Mouse (Mus musculus) left cerebral cortex, postnatal 36 days (tissue): ENCODE results near the gene Msrb2. TPM values are rescaled to one million over a fixed set of nuclear protein-coding genes. Genes with fewer than 3 reads are reported as not detected.

ENCODE experiments used
- DNase-seq, 2 experiments: peaks; one replicate each; pipeline ENCODE4 v3.0.0; 2021 to 2022; ENCODE audit warnings: low spot score in 2 of 2, mixed read lengths in 1 of 2
- intact Hi-C: fragments of 180-260 bp; cut with DNase I; formaldehyde crosslinking; loops from one replicate; pipeline ENCODE4 v1.15.1; 2025
- total RNA-seq, 2 experiments: library from RNA; stranded (reverse); gene quantifications; 2 replicates each; pipeline ENCODE4 v1.2.3; 2021

Gene Msrb2
- total RNA-seq, 2 experiments from 2014 or later = 16.2 to 24.3 TPM

DNA sequence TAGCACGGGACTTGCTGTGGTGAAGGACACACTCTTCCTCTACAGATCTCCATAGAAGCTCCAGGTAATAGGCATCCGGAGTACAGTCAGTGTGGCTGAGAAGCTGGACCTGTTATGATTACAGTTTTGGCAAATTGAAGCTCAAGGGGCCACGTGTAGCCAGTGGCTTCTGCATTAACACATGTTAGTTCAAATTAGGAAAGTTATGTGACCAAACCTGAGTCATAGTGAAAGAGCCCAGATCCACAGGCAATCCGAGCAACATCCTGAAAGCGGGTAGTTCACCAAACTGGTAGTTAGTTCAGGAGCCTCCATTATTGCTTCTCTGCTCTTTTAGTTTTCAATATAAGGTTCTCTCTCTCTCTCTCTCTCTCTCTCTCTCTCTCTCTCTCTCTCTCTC lies 14.5 kb downstream of the Msrb2 start:
- intact Hi-C loops = no loop called here
- no peak for DNase-seq

GRCm38 (mm10) chr2:19388329-19389103 lies 17.3 kb downstream of the Msrb2 start:
- no peak for DNase-seq
- intact Hi-C loops = no loop called here

- intact Hi-C loops = no loop called here
- no peak for DNase-seq
Observed at GRCm38 (mm10) chr2:19390411-19391143, 19.3 kb downstream of the Msrb2 start.

DNA sequence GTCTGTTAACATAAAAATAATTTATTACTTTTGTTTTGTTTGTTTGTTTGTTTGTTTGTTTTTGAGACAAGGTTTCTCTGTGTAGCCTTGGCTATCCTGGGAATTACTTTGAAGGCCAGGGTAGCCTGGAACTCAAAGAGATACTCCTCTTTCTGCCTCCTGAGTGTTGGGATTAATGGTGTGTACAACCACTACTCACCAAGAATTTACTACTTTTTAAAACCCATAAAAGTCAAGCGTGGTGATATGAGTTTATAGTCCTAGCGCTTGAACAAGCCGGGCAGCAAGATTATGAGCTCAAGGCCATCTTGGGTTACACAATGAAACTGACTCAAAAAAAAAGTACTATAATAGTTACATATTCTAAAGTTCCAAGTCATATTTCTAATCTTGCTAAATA lies 20.4 kb downstream of the Msrb2 start:
- intact Hi-C loops = no loop called here
- no peak for DNase-seq

DNA sequence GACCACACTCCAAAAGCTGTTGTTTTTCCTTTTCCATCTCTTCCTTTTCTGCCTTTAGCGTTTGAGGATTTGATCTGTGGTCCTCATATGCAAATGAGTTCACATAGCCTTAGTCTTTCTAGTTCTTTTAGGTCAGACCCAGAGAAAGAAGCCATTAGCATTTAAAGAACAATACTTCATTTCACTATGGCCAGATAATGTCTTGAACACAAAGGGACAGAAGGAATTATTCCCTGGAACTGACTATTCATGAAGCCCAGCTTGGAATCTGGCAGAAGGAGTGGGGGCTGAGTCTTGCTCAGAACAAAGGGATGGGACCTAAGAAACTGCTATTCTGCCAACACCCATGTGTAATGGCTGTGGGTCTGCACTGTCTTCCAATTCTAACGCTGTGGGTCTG lies 21.6 kb downstream of the Msrb2 start:
- intact Hi-C loops = no loop called here
- DNase-seq = no peak

DNA sequence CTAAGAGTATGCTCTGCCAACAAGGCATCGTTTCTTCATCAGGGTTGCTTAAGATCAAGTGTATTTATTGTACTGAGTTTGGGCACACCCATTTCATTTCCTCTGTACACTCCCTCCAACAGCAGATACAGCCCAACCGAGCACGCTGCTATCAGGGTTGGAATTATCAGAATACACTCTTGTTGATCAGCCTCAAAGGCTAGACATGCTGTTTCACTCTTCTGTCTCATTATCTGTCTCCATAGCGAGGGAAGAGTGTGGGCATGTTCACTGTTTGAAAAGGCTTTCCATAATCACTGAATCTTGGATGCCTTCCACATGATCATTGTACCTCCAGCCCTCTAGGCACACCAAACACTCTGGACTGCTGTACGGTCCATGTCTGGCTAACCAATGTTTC lies 34.2 kb downstream of the Msrb2 start:
- intact Hi-C loops = no loop called here
- DNase-seq = no peak

DNA sequence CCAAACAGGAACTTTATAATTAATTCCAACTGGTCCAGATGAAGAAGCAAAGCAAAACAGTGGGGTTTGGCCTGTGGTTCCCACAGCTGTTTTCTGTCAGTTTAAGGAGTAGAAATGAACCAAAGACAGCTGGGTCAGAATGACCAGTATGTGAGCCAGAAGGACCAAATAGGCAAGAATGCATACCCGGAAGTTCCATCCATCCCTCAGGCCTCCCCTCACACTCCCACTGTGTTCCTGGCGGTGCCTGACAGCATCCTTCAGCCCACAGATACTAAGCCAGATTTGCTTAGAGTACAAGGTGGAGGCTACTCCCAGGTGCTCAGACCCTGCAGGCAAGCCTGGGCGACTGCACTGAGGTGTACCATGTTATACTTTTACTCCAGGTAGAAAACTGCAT lies 35.3 kb downstream of the Msrb2 start:
- DNase-seq = no peak
- intact Hi-C loops = no loop called here

DNA sequence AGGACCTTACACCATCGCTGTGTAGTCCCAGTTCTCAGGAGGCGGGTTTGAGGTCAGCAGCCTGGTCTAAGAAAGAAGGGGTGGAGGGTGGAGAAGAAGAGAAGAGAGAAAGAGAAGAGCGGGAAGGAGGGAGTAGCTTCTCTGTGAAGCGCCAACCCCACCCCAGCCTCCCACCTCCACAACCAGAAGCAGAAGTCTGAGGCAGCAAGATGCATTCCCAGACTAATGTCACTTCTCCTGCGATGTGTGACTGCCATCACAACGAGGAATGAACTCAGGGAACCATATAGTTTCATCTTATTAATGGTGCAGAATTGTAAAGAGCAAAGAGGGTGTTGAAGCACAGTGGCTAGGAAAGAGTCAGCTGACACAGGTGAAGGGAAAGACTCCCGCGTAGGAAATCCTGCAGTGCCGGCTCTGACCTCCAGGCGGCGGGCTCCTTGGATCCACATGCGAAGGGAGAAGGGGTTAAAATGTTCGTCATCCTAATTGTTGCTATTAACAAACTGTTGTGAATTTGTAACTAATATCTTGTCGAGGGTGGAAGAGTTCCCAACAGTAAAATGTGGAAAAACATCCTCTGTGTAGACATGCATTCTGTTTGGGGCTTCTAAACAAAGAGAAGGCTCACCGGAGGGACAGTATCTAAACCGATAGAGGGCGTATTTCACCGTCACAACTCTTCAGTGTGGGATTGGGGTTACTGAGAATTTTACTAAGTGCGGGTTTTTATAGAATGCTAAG lies 43.2 kb downstream of the Msrb2 start:
- peak; percentile 45 to 55 for DNase-seq
- intact Hi-C loops = loop anchor here (2.0 kb wide), 1 partner anchor 318 kb away; no protein-coding TSS in a partner anchor

- no peak for DNase-seq
- intact Hi-C loops = loop anchor here (1.0 to 5.0 kb wide), 3 partner anchors 104 to 1362 kb away; no protein-coding TSS in a partner anchor
Observed at GRCm38 (mm10) chr2:19415063-19415521, 43.9 kb downstream of the Msrb2 start.

- intact Hi-C loops = loop anchor here (5.0 kb wide), 1 partner anchor 1361 kb away; no protein-coding TSS in a partner anchor
- no peak for DNase-seq
Observed at GRCm38 (mm10) chr2:19416066-19416465, 44.8 kb downstream of the Msrb2 start.

- intact Hi-C loops = loop anchor here (5.0 to 10.0 kb wide), 2 partner anchors 235 to 1357 kb away; partner anchors contain the start of gene Otud1
Observed at GRCm38 (mm10) chr2:19419686-19420345, 48.6 kb downstream of the Msrb2 start.

GRCm38 (mm10) chr2:19422226-19422625 lies 51.0 kb downstream of the Msrb2 start:
- intact Hi-C loops = loop anchor here (10.0 kb wide), 1 partner anchor 233 kb away; the partner anchor contains the start of gene Otud1
- DNase-seq = no peak

More at GRCm38 (mm10) chr2:19419686-19420345, 48.6 kb downstream of the Msrb2 start:
- DNase-seq = no peak

- DNase-seq = no peak
- intact Hi-C loops = loop anchor here (10.0 kb wide), 1 partner anchor 232 kb away; the partner anchor contains the start of gene Otud1
Observed at GRCm38 (mm10) chr2:19423086-19423485, 51.8 kb downstream of the Msrb2 start.

GRCm38 (mm10) chr2:19429031-19429430 lies 57.8 kb downstream of the Msrb2 start:
- no peak for DNase-seq
- intact Hi-C loops = loop anchor here (10.0 kb wide), 1 partner anchor 226 kb away; the partner anchor contains the start of gene Otud1

GRCm38 (mm10) chr2:19429691-19430690 lies 58.8 kb downstream of the Msrb2 start:
- intact Hi-C loops = loop anchor here (2.0 to 10.0 kb wide), 2 partner anchors 19 to 225 kb away; partner anchors contain the start of gene Otud1

GRCm38 (mm10) chr2:19430746-19431145 lies 59.5 kb downstream of the Msrb2 start:
- intact Hi-C loops = loop anchor here (2.0 kb wide), 1 partner anchor 18 kb away; no protein-coding TSS in a partner anchor
- DNase-seq = no peak

More at GRCm38 (mm10) chr2:19429691-19430690, 58.8 kb downstream of the Msrb2 start:
- DNase-seq = no peak

DNA sequence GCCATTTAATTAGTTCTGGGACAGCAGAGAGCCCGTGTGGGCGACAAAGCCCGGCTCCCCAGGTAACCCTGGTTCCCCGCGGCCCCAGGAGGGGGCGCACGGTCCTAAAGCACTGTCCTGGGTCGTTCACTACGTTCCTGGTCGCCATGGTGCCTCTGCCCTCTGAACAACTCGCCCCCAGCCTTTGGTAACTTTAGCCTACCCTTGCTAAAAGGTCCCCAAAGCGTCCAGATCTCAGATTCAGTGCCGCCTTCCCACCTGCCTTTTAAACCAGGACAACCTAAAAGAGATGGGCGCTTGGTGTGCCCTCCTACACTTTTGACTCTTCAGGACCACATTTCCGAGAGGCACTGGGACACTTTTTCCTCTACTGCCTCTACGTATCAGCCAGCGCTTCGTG lies 59.9 kb downstream of the Msrb2 start:
- intact Hi-C loops = loop anchor here (2.0 kb wide), 1 partner anchor 18 kb away; no protein-coding TSS in a partner anchor
- DNase-seq = no peak
